Mouse (Mus musculus) Patski (cell line): ENCODE results near the gene Speer4d. TPM values are rescaled to one million over a fixed set of nuclear protein-coding genes. Genes with fewer than 3 reads are reported as not detected.
"Not testable (repeated sequence)": the region's sequence is repeated elsewhere in the genome, so short reads cannot be mapped to it uniquely, and the experiment has no call there.

Experiments used
- ATAC-seq: fragments of 100-300 bp; one replicate; pipeline ENCODE4 v1.8.0; 2021
- CTCF ChIA-PET: fragments of 350-600 bp; sonication (Branson Sonifier 250); formaldehyde crosslinking; loops from one replicate; lab custom pipeline; 2022; ENCODE audit warnings: inconsistent platforms; lab: Charles Lee
- POLR2A ChIA-PET: fragments of 350-600 bp; sonication (Branson Sonifier 250); formaldehyde crosslinking; loops from one replicate; lab custom pipeline; 2022; ENCODE audit warnings: antibody characterized with exemption, inconsistent platforms; lab: Charles Lee
- DNase-seq: peaks from one replicate; pipeline ENCODE4 v3.0.0-alpha.2; 2011; ENCODE audit warnings: low read depth, low spot score
- H3K27me3 ChIP-seq: fragments of 371-371 bp; one replicate; pipeline ENCODE4 v1.5.1; 2021
- CTCF ChIP-seq: fragments of 100-300 bp; IDR thresholded peaks from one replicate; pipeline ENCODE4 v1.5.1; 2021
- in situ Hi-C: fragments of 300-500 bp; cut with MboI; formaldehyde crosslinking; loops from 3 replicates; pipeline ENCODE4 v1.11.1; 2018; ENCODE audit warnings: low pct_unique_long_range_greater_than_20kb, mixed read lengths
- polyA plus RNA-seq: library from polyadenylated mRNA; unstranded; gene quantifications from one replicate; pipeline ENCODE4 v1.2.3, GENCODE M21; 2021

The Speer4d gene
- polyA plus RNA-seq, 1 experiment from 2014 or later: not detected

- in situ Hi-C loops, CTCF ChIA-PET, DNase-seq, ATAC-seq, POLR2A ChIA-PET, H3K27me3 ChIP-seq: not testable (repeated sequence)
These were observed 2.7 kb upstream of the Speer4d start for GRCm38 (mm10) chr5:15616195-15616594.

DNA sequence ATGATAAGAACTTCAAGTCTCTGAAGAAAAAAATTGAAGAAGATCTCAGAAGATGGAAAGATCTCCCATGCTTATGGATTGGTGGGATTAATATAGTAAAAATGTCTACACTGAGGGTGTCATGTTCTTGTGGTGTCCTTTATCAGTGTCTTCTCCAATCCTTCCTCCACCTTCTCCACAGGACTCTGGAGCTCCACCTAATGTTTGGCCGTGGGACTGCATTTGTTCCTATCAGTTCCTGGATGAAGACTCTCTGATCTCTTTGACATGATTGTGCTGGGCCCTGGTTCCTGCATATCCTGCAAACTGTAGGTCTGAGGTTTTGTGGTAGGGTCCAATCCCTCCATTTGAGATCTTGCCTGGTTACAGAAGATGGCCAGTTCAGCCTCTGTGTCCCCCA lies 9.3 kb downstream of the Speer4d start:
- in situ Hi-C loops, H3K27me3 ChIP-seq, DNase-seq, ATAC-seq, CTCF ChIA-PET, POLR2A ChIA-PET: not testable (repeated sequence)
- peak; percentile 21 for TF ChIP-seq CTCF

- DNase-seq, ATAC-seq, H3K27me3 ChIP-seq, in situ Hi-C loops, POLR2A ChIA-PET: not testable (repeated sequence)
- CTCF ChIA-PET: interaction anchor here (0.6 kb wide), 1 partner anchor 737 kb away, joined by 4 read pairs; no protein-coding TSS in a partner anchor
- TF ChIP-seq CTCF: peak; percentile 25
These were observed 11.2 kb downstream of the Speer4d start for GRCm38 (mm10) chr5:15630068-15630467.

DNA sequence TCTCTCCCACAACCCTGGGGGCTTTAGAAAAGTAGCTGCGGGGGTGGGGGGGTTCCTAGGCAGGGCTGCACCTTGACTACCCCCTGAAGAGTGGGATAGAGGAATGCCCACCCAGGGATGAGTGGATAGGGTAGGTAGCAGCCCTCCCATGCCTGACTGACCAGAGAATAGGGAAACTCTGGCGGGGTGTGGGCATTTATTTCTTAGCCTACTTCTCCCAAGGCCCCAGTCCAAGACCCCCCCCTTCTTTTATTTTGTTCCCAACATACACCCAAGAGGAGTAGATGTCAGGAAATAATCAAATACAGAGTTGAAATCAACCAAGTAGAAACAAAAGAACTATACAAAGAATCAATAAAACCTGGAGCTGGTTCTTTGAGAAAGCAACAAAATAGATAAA lies 18.8 kb downstream of the Speer4d start:
- H3K27me3 ChIP-seq, DNase-seq, in situ Hi-C loops, CTCF ChIA-PET, ATAC-seq, POLR2A ChIA-PET: not testable (repeated sequence)

DNA sequence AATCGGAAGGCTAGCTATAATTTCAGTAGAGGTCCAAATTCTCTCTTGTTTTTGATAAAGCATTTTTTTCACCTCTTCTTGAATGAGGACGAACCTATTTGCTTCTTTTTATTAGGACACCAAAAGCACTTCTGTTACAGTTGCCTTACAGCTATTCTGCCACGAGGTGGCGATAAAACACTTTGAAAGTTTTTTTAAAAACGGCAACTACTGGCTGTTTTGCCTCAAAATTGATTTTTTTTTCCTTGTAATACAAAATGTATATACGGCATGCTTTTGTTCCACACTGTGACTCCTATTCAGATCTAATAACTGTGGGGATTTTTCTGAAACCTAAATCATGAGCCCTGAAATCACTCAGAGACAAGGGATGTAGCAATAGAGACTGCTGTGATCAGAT lies 26.8 kb downstream of the Speer4d start:
- POLR2A ChIA-PET, DNase-seq, H3K27me3 ChIP-seq, ATAC-seq, CTCF ChIA-PET, in situ Hi-C loops: not testable (repeated sequence)
- peak; percentile 25 for TF ChIP-seq CTCF

DNA sequence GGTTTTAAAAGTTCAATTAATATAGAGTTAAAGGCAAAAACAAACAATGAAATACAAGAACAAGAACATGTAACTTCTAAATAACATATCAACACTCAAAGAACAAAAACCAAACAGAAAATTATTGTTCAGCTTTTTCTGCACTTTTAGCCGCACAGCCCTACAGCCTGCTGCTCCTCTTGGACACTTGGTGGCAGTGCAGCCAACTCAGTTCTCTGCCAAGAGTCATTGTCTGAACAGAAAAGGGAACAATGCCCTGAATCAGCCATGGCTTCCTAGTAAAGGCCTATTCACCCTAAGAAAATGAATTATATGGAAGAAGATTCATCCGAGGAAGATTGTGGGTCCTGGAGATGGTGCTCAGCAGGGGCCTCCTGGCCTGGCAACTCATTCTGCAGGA lies 33.5 kb downstream of the Speer4d start:
- DNase-seq, in situ Hi-C loops, POLR2A ChIA-PET, ATAC-seq, H3K27me3 ChIP-seq, CTCF ChIA-PET: not testable (repeated sequence)

DNA sequence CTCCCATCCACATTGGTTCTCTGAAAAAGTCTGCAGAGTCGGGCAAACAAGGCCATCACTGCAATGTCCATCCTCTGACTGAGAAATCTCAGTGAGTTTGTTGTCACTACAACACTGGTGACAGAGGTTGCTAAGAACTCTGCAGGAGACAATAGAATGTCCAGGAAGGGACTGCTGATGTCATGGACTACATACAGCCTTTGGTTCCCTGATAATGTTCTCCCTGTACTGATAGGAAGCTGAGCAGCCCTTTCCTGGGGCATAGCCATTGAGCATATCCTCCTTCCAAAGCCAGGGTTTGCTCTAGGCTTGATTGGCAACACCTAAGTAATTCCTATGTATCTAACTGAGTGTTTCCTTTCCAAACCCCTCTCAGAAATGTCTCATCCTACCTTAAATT lies 38.1 kb downstream of the Speer4d start, which contains the start of gene 4930572O03Rik:
4930572O03Rik (minus strand) TSS at position 101 of the 400 bp plus-strand sequence.
- H3K27me3 ChIP-seq, CTCF ChIA-PET, ATAC-seq, DNase-seq, POLR2A ChIA-PET, in situ Hi-C loops: not testable (repeated sequence)

GRCm38 (mm10) chr5:15663847-15664246 lies 45.0 kb downstream of the Speer4d start:
- not testable (repeated sequence) for DNase-seq

GRCm38 (mm10) chr5:15670789-15671188 lies 51.9 kb downstream of the Speer4d start:
- POLR2A ChIA-PET, ATAC-seq, H3K27me3 ChIP-seq, CTCF ChIA-PET, in situ Hi-C loops, DNase-seq: not testable (repeated sequence)

More at GRCm38 (mm10) chr5:15663847-15664246, 45.0 kb downstream of the Speer4d start:
- in situ Hi-C loops, POLR2A ChIA-PET, CTCF ChIA-PET, ATAC-seq, H3K27me3 ChIP-seq: not testable (repeated sequence)

Other genes starting within 250 kb of the Speer4d start
- gene Gm21149, start 142.5 kb upstream of the Speer4d start, polyA plus RNA-seq: not detected
- not detected for gene Gm21190, start 89.8 kb upstream of the Speer4d start, polyA plus RNA-seq
- not detected for gene Gm21083, start 41.7 kb upstream of the Speer4d start, polyA plus RNA-seq
- gene 4930572O03Rik, start 38.0 kb downstream of the Speer4d start, polyA plus RNA-seq: not detected
- gene Speer4c, start 95.2 kb downstream of the Speer4d start, polyA plus RNA-seq: not detected